Mouse (Mus musculus): Measurements from ENCODE around the gene Mfsd10. TPM values are rescaled to one million over a fixed set of nuclear protein-coding genes. Genes with fewer than 3 reads are reported as not detected.

Mfsd10 gene
- 10 to 100 TPM; 43.4 to 45.7 TPM for total RNA-seq (2021)
- long read RNA-seq, experiment 1, partial matches to known transcripts: 3 of 46 reads
- long read RNA-seq, experiment 1, other reads (novel, unspliced or antisense): 41 of 46 reads
- long read RNA-seq, experiment 2, partial matches to known transcripts: 1 of 29 reads
- long read RNA-seq, experiment 2, other reads (novel, unspliced or antisense): 21 of 29 reads

GRCm38 (mm10) chr5:34636481-34637287 lies at the start of gene Mfsd10:
TSS of gene Mfsd10 (minus strand) at chr5:34637212.
- peak; percentile 75 to 82 for DNase-seq (ENCODE audit: low spot score in 2 of 2)

GRCm38 (mm10) chr5:34670280-34670679 lies 33.3 kb upstream of the Mfsd10 start:
- DNase-seq (ENCODE audit: low spot score in 2 of 2): no peak

DNA sequence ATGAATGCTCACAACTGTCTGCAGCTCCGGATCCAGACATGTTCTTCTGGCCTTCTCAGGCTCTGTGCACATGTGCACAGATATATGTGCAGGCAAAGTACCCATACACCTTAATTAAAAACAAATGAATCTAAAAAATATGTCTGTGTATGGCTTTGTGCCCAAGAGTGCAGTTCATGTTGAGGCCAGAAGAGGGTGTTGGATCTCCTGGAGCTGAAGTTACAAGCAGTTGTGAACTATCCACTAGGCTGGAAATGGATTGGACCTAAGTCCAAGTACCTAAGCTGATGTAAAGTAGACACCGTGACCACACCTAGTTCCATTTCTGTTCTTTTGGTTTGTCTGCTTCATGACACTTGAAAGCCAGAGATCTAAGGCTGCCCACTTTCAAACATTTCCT lies 32.5 kb upstream of the Mfsd10 start:
- DNase-seq (ENCODE audit: low spot score in 2 of 2): no peak

DNA sequence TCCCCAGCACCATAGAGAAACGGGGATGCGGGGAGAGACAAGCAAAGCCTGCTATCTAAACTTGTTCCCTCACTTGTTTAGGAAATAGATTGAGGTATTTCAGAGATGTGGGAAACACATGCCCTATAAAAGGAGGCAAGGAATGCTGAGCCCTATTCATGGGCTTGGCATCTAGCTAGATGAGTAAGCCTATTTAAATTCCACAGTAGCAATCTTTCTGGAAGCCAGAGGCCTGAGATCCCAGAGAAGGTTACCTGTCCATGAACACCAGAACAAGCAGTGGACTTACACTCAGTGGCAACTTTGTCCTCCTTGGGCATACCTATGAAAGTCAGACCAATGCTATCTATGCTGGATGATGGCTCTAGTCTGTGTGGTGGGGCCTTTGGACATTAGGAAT lies 26.2 kb upstream of the Mfsd10 start:
- no peak for DNase-seq (ENCODE audit: low spot score in 2 of 2)

GRCm38 (mm10) chr5:34661909-34662308 lies 24.9 kb upstream of the Mfsd10 start:
- no peak for DNase-seq (ENCODE audit: low spot score in 2 of 2)

GRCm38 (mm10) chr5:34660591-34661130 lies 23.6 kb upstream of the Mfsd10 start:
- no peak for DNase-seq (ENCODE audit: low spot score in 2 of 2)

- peak; percentile 99 for DNase-seq (ENCODE audit: low spot score in 2 of 2)
Observed at GRCm38 (mm10) chr5:34659686-34660590, 22.9 kb upstream of the Mfsd10 start, which contains the start of the genes Nop14 and Grk4. TSS of gene Nop14 (minus strand) at chr5:34660148. TSS of gene Grk4 (plus strand) at chr5:34660379.

DNA sequence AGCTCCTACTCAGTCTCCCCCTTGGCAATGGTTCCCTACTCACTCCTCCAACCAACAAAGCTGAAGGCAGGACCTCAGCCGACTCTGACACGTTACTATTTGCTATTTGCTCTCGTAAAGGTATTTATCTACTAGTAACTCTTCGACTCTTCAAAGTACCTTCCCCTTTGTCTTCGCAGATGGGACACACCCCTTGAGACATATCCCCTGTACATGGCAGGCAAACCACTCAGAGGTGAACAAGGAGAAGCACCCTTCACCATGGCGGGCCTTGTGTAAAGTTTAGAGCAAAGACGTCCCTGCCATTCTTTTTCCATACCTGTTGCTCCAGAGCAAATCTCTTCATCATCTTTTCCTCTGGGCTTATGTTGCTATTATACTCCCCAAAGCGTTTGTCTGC lies 20.5 kb upstream of the Mfsd10 start:
- no peak for DNase-seq (ENCODE audit: low spot score in 2 of 2)

DNA sequence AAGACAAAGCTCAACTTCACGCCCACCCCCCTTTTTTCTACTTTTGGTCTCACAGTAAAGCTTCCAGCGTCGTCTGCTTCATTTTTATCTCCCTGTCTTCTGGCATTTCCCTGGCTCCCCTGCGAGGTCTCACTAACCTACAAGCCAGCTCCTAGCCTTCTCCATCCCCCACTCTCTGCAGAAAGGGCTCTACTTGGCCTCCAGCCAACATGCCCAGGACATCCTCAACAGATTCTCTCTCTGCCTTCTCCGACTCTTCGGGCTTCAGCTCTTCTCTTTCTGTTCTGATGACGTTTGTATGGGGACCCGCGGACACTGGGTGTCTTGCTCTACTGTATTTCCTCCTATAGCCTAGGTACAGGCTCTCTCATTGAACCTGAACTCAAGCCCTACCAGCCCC lies 17.9 kb upstream of the Mfsd10 start:
- no peak for DNase-seq (ENCODE audit: low spot score in 2 of 2)

DNA sequence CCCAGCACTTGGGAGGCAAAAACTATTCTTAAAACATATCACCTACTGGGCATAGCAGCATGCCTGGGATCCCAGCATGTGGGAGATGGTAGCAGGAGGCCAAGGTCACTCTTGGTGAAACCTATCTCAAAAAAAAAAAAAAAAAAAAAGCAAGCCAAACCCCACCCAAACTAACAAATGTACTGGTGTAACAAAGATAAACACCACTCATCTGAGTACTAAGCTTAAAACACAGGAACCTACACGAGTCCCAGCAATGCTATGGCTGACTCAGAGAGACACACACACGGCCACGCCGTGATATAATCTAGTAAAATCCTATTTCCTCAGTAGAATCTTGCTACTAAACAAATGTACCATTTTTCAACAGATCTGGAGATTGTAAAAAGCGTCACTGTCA lies 15.9 kb upstream of the Mfsd10 start:
- DNase-seq (ENCODE audit: low spot score in 2 of 2): no peak

- peak; percentile 44 to 68 for DNase-seq (ENCODE audit: low spot score in 2 of 2)
Observed at GRCm38 (mm10) chr5:34647581-34647980, 10.6 kb upstream of the Mfsd10 start.

- DNase-seq (ENCODE audit: low spot score in 2 of 2): peak; percentile 56 to 66
Observed at GRCm38 (mm10) chr5:34642932-34643331, 5.9 kb upstream of the Mfsd10 start.

- DNase-seq (ENCODE audit: low spot score in 2 of 2): no peak
Observed at GRCm38 (mm10) chr5:34641991-34642390, 5.0 kb upstream of the Mfsd10 start.

- DNase-seq (ENCODE audit: low spot score in 2 of 2): no peak
Observed at GRCm38 (mm10) chr5:34637591-34638156, 662 bp upstream of the Mfsd10 start.

DNA sequence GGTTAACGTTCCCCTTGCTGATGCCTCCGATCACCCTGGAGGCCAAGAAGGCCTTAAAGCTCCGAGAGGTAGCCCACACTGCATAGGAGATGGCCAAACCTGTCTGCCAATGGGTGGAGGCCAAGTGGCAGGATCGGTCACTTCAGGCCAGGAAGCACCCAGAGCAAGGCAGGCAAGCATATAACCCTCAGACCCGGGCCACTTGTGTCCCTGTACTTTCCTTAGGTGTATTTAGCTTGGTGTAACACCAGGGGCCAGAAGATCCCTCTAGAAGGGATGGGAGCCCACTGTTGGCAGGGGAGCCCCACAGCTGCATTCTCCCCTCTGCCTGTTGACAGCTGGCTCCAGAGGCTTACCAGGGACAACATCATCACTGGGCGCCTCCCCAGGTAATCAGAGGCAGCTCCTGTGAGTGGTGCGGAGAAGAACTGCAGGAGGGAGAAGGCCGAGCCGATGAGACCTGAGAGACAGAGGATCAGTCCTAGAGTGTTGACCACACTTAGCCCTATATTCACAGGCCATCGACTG lies 1.3 kb downstream of the Mfsd10 start:
- no peak for DNase-seq (ENCODE audit: low spot score in 2 of 2)

- no peak for DNase-seq (ENCODE audit: low spot score in 2 of 2)
Observed at GRCm38 (mm10) chr5:34634746-34635400, 2.1 kb downstream of the Mfsd10 start.

GRCm38 (mm10) chr5:34633641-34634040 lies 3.4 kb downstream of the Mfsd10 start:
- DNase-seq (ENCODE audit: low spot score in 2 of 2): no peak

DNA sequence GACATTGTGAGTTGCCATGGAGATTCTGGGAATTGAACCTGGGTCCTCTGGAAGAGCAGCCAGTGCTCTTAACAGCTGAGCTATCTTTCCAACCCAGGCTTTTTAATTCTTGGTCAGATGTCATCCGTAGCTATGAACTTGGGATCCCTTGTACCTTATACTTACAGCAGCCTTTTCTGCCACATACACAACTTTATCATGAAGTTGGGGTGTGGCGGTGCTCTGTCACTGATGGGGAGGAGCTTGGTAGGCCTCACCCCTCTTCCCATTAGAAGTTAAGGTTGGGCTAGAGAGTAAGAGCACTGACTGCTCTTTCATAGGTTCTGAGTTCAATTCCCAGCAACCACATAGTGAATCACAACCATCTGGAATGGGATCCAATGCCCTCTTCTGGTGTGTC lies 4.0 kb downstream of the Mfsd10 start:
- DNase-seq (ENCODE audit: low spot score in 2 of 2): no peak

DNA sequence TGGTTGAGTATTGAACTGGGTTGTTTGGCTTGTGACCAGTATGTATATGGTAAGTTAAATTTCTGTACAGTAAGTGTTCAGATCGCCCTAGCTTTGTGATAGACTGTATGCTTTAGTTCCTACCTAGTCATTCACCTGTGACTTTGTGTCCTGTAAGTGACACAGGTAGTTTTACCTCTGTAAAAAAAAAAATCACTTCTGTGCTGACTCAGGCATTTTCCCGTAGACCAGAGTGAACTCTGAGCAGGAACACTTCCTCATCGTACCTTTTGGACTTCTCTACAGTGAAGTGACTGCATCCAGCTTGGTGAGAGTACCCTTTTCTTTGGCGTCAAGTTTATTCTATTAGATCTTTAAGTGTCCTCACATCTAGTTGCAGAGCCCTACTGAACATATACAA lies 27.0 kb downstream of the Mfsd10 start:
- DNase-seq (ENCODE audit: low spot score in 2 of 2): no peak

- no peak for DNase-seq (ENCODE audit: low spot score in 2 of 2)
Observed at GRCm38 (mm10) chr5:34608226-34608625, 28.8 kb downstream of the Mfsd10 start.

Data from left cerebral cortex, adult 18-20 months (tissue).